Mouse (Mus musculus) urinary bladder, postnatal 36 days (tissue): Measurements from ENCODE around the gene Pigs.

Source experiments
- DNase-seq, 2 experiments: peaks; one replicate each; pipeline ENCODE4 v3.0.0; 2022; ENCODE audit warnings: low spot score in 2 of 2, mixed read lengths in 1 of 2

The Pigs gene

DNA sequence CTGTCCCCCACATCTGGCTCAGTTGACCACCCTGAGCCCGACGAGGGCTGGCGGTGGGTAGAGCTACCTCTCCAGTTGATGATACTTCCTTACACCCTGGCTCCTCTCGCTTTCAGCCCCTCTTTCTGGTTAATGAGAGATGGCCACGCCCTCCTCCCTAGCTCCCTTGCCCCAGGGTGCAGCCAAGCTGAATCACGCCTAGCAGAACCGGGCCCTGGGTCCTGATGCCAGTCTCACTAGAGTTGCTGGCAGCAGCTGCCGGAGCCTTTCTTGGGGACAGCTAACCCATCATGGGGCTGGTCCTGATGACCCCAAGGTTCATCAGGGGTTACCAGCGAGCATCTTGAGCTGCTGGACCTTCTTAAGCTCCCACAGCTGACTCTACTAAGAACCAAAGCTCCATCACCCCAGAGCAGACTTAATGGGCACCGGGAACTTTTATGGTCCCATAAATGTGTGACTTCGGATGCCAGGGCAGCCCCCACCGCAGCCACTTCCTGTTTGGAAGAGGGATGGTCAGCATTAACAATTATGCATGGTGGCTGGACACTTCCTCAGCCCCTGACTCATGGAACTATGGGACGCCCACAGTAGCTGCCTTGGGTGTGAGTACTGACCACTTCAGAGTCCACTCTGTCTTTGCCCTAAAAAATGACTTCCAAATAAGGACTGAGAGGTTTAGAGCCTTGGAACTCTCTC lies 35.2 kb downstream of the Pigs start:
- DNase-seq: no peak

DNA sequence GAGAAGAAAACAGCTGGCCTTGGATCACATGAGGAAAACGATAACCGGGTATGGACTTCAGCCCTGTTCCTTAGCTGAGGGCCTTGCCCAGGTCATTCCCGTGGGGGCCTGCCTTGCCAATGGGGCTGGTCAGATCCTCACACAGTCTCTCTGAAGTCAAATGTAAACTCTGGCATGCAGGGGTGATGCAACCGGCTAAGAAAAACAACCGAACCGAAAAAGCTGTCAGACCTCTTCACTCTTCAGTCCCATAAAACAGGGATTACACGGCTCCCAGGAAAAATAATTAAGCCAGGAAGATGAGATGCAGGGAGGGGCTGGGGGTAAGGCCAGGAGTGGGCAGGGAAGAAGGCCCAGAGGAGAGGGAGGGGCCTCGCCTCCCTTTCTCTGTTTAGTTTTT lies 35.9 kb downstream of the Pigs start:
- peak in 1 of 2 experiments; percentile 50 for DNase-seq

DNA sequence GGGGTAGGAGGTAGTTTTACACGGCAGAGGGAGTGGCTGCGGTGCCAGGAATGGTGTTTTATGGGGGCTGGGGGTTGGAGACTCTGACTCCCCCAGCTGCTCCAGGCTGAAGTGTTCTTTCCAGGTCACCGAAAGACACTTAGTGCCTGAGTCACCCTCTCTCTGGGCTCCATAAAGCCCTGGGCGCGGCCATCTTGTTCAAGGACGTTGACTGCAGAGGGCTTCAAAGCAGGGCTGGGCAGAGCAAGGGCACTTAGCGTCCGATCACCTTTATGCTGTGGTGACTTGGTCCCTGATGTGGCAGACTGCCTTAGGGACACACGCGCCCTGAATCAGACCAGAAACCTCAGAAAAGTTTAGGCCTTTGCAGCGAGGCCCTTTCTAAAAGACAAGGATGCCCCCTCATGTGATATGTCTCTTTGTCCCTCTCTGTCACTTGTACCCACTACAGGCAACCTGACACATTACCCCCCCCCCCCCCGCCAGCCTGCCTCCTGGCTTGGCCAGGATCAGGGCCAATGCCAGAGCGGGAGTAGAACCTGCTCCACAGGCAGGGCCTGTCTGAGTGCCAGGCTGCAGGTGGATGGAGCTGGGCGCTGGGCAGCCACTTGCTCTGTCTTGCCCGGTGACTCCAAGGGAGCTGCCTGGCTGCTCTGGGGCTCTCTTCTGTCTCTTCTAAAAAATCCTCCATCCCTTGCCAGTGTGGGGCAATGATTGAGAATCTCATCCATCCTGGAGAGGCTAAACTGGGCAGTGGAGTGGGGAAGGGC lies 39.4 kb downstream of the Pigs start:
- DNase-seq: peak; percentile 61 to 69

DNA sequence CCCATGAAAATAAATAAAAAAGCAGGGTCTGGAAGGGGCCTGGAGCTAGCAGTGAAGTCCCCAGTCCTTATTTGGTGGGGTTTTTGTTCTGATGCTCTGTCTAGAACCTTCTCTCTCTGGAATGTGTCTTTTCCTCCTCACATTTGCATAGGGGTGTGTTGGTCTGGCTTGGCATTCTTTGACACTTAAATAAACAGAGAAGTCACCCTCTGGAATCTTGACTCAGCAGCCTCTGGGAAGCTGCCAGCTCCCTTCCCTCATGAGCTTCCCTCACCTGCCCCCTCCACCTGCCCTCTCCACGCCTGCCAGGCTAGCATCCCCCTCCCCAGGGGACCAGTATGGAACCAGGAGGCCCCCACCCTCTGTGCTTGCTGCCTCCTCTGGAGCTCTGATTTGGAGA lies 42.2 kb downstream of the Pigs start:
- no peak for DNase-seq

DNA sequence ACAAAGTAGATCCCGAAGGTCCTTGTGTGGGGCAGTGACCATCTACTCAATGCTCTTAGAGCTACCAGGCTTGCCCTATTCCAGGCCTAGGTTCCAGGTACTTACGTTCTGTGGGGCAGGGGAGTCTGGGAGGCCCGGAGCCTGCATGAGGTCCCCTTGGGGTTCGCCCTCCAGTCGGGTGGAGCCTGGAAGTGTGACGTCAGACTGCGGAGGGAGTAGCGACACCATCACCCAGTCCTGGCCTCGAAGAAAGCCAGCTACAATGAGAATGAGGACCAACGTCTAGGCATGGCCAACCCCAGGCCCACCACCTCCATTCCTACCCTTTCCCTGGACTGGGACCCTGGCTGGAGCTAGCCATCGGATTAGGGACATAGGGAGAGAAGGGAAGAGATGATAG lies 43.5 kb downstream of the Pigs start:
- DNase-seq: no peak

DNA sequence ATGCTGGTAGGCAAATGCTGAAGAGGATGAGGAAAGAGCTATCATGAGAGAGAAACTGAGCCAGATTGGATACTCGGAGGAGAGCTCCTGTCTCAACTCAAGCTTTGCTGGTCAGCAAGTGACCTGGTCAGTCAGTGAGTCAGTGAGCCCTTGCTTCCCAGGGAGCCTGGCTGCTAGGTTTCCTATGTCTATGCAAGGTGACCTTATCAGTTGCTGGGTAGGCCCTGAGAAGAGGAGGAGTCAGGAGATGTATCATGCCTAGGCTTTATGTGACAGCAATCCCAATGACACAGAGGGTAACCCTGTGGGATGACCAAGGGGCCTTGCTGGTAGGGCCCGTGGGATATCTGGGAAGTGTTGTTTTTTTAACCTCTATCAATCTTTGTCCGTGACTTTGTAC lies 44.0 kb downstream of the Pigs start:
- no peak for DNase-seq

DNA sequence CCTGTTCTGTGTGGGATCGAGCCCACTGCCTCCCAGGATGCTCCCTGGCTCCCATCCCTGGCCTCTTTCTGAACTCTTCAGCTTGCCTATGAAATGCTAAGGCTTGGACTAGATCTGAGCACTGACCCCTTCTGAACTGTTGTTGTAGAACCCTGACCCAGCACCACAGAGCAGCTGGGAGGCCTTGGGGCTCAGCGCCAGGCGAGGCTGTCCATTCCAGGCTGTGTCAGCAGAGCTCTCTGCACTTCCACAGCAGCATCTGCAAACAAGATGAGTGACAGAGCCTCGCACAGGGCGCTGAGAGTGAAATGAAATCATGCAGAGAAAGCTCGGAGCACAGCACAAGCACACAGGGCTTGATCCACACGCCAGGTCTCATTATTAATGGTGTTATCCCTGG lies 44.4 kb downstream of the Pigs start:
- no peak for DNase-seq

DNA sequence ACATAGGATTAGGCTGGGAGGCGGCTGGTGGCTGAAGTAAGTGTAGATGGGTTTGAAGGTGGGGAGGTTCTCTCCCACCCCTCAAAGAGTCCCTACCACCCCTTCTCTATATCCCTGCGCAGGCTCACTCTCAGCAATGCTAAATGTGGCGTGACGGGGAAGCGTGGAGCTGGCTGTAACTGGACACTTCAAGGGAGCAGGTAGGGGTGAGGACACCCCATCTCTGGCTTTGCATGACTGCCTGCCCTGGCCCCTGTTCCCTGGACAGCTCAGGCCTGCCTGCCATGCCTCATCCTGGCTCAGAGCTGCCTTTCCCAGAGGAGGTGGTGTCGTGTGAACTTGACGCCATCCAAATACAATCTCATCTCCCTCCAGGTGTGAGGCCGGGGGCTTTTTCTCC lies 45.9 kb downstream of the Pigs start:
- no peak for DNase-seq

DNA sequence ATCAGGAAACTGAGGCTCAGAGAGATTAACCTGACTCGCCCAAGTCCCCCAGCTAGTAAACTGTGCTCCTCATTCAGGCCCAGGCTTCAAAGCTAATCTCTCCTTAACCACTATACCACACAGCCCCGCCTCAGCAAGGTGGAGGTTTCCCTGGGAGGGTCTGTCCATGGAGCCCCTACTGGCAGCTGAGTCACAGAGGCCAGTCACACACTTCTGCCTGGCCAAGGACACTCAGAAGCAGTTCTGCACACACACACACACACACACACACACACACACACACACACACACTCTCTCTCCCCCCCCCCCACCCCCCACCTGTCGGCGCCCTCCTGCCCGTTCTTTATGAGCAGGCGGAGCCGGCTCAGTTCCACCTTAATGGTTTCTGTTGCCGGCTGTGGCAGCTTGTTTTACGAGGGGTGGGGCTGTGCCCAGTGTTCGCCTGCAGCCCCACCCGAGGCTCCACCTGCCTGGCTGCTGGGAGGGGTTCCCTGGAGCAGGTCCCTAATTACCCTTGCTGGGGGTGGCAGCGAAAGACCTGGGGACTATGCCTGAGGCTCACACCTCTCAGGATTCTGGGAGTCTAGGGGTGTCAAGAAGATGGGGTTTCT lies 49.4 kb downstream of the Pigs start:
- DNase-seq: peak in 1 of 2 experiments; percentile 47

DNA sequence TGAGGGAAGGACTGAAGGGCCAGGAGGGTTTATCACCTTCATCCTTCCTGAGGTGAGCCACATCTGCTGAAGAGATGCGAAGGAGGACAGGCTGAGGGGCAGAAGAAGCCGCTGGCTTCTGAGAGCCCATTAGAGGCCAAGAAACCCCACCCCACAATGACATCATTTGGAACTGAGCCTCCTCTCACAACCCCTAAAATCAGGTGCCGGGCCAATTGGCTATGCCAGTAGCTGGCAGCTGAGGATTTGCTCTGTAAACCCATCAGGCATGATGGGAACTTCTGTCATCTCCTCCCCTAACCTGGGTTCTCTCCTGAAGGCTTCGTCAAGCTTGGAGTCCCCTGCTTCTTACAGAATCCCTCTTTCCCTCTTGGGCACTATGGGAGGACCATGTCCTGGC lies 52.1 kb downstream of the Pigs start:
- no peak for DNase-seq

DNA sequence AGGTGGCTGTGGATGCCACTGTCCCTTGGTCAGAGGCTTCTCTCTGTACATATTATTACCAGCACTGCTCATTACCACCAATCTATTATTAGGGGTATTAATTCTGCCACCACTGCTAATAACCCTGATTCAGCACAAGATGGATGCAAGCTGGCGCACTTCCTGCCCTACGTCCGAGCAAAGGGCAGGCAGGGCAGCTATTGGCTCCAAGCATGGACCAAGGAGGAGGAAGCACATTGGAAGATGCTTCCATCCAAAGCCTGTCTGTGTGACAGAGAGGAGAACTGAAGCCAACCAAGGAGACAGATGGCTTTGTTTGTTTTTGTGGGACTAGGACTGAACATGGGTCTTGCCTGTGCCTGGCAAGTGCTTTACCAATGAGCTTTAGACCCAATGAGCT lies 52.8 kb downstream of the Pigs start:
- DNase-seq: no peak

DNA sequence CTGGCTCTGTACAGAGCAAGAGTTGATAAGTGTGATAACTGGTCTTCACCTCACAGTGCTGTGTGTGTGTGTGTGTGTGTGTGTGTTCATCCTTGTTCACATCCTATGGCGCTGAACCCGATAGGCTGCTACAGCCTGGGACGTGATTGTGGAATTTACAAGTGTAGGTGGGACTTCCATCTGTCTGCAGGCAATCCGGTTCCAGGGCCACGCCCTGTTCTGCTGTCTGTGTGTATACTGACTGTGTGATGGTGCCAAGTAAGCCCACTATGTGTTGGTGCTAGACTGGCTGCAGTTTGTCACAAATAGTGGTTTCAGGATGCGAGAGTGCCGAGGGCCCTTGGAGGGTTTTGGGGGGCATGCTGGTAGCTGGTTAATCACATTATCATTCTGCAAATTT lies 54.1 kb downstream of the Pigs start:
- no peak for DNase-seq

DNA sequence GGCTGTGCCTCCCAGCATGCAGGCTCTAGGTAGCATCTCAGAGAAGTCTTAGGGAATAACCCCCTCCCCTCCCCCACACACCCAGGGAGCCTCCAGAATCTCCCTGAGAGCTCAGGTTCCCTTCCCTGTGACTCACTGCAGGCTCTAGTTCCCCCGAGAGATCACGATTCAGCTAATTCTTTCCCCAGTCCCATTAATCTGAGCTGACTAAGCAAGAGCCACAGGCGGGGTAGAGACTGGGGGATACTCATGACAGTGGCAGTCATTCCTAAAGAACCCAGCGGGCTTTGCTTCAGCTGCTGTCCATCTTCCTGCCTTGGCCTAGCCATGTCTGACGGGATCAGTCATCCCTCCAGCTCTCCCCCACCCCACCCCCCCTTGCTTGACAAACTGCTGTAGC lies 54.5 kb downstream of the Pigs start:
- no peak for DNase-seq

DNA sequence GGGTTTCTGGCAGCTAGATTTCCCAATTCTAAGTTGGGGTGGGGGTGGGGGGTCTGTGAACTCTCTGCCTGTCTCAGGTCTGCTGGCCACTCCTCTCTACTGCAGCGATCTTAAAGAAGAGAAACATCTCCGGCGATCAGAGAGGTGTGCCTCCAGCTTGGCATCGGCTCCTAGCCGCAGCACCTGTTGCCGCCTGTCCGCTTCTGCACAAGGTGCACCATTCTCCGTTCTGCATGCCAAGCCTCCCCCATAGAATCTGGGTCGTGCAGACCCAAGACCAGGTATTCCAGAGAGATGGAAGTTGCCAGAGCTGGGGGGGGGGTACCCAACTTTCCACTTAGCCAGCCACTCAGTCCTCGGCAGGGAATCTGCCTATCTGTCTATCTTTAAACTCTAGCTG lies 57.6 kb downstream of the Pigs start:
- DNase-seq: no peak

DNA sequence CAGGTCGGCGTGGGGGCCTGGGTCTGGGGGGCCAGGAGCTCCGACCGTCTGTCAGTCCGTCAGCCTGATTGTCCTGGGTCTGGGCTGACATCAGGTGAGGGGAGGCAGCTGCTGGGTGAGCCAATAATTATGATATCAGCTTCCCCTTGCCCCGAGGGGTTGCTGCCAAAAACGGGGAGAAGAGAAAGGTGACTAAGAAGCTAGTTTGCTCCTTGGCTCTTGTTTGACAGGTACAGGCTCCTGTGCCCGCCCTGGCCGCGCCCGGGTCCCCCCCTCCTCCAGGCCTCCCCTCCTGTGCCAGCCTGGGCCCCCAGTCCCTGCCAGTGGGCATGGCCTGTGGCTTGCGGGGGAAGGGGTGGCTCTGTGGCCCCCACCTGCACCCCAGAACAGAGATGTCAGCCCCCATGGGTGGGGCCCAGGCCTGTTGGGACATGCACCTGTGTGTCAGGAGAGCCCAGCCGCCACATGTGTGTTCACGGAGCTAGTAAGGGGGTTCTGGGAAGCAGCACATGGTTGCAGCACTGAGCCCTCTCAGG lies 58.4 kb downstream of the Pigs start, which contains the start of gene Foxn1:
TSS of gene Foxn1 (minus strand) at position 51 of the 536 bp plus-strand sequence.
- peak in 1 of 2 experiments; percentile 47 for DNase-seq
